Mouse (Mus musculus): ENCODE data around the gene Vdac2. TPM values are rescaled to one million over a fixed set of nuclear protein-coding genes. Genes with fewer than 3 reads are reported as not detected.

The Vdac2 gene
- polyA plus RNA-seq, 1 experiment = 183 TPM

DNA sequence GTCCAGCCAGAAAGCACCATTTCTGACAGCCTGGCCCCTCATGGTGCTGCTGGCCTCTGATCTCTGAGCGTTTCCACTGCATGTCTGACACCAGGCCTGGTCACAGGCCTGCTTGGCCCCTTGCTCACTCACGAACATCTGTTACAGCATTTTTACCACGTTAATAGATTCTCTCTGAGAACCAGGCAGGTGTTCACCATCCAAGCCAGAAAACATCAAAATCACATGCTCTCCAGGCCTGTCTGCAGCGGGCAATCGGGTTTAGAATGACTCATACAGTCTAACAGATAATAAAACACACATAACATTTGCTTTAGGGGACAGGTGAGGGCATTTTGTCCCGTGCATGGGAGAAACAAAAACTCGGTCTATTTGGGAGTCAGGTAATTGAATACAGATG is 41.3 kb downstream of the Vdac2 start:
- TF ChIP-seq POLR2A (IDR thresholded peaks at IDR 0.05; ENCODE audit: extremely low read depth, insufficient read depth, low read length) (no peak), CTCF (IDR thresholded peaks at IDR 0.05; ENCODE audit: extremely low read depth, insufficient read depth, low read length) (no peak)

DNA sequence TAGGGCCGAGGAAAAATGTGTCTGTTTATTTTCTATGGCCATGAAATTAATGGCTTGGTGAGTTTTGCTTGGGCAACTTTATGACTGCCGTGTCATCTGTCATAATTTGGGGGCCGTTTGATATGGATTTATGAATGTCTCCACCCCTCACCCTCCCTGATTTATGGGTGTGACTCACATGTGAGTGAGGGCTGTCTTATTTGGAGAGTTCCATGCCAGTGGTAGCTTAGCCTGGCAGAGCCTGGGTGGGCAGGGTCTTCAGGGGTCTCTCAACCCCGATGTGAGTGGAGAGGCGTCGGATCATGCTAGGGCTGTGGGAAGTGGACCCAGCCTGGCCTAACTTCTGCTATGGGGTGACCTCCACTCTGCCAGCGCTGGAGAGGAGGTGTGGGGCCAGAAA is 41.8 kb downstream of the Vdac2 start:
- Histone ChIP-seq H3K27ac (ENCODE audit: insufficient read depth, low read length) (no peak overlapping the region), H3K4me3 (ENCODE audit: insufficient read depth, low read length) (no peak overlapping the region), H3K4me1 (ENCODE audit: control insufficient read depth, insufficient read depth, low read length) (no peaks in the 10 kb centered on the region)
- TF ChIP-seq POLR2A (IDR thresholded peaks at IDR 0.05; ENCODE audit: extremely low read depth, insufficient read depth, low read length) (no peak), CTCF (IDR thresholded peaks at IDR 0.05; ENCODE audit: extremely low read depth, insufficient read depth, low read length) (no peak)

More for the DNA sequence above, 41.3 kb downstream of the Vdac2 start:
- Histone ChIP-seq H3K27ac (ENCODE audit: insufficient read depth, low read length) (no peak overlapping the region), H3K4me1 (ENCODE audit: control insufficient read depth, insufficient read depth, low read length) (no peaks in the 10 kb centered on the region), H3K4me3 (ENCODE audit: insufficient read depth, low read length) (no peak overlapping the region)

DNA sequence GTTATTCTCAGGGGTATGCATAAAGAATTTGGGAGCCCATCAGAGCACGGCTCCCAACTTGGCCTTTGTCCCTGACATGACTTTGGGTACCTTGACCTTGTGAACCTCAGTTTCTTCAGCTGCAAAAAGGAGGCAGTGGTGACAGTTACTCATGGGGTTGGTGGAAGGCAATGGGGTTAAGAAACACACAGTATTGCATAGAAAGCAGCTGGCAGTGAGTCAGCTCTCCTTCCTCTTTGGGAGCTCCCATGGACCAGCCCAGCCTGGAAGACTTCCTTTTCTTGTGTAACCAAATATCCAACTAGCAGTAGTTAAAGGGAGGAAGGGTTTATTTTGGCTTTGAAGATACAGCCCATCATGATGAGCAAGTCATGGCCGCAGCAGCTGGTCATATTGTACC is 65.4 kb downstream of the Vdac2 start:
- TF ChIP-seq CTCF (IDR thresholded peaks at IDR 0.05; ENCODE audit: extremely low read depth, insufficient read depth, low read length) = no peak
- no peak for TF ChIP-seq POLR2A (IDR thresholded peaks at IDR 0.05; ENCODE audit: extremely low read depth, insufficient read depth, low read length)
- H3K4me3 ChIP-seq (ENCODE audit: insufficient read depth, low read length) = no peak overlapping the region
- H3K4me1 ChIP-seq (ENCODE audit: control insufficient read depth, insufficient read depth, low read length) = no peaks in the 10 kb centered on the region
- no peak overlapping the region for H3K27ac ChIP-seq (ENCODE audit: insufficient read depth, low read length)

GRCm38 (mm10) chr14:21891581-21892340 is 66.7 kb downstream of the Vdac2 start:
- TF ChIP-seq CTCF (IDR thresholded peaks at IDR 0.05; ENCODE audit: extremely low read depth, insufficient read depth, low read length) (no peak), POLR2A (IDR thresholded peaks at IDR 0.05; ENCODE audit: extremely low read depth, insufficient read depth, low read length) (no peak)
- Histone ChIP-seq H3K4me3 (ENCODE audit: insufficient read depth, low read length) (no peak overlapping the region), H3K27ac (ENCODE audit: insufficient read depth, low read length) (no peak overlapping the region), H3K4me1 (ENCODE audit: control insufficient read depth, insufficient read depth, low read length) (no peaks in the 10 kb centered on the region)

- Histone ChIP-seq H3K27ac (ENCODE audit: insufficient read depth, low read length) (no peak overlapping the region), H3K4me3 (ENCODE audit: insufficient read depth, low read length) (no peak overlapping the region), H3K4me1 (ENCODE audit: control insufficient read depth, insufficient read depth, low read length) (no peaks in the 10 kb centered on the region)
- TF ChIP-seq POLR2A (IDR thresholded peaks at IDR 0.05; ENCODE audit: extremely low read depth, insufficient read depth, low read length) (no peak), CTCF (IDR thresholded peaks at IDR 0.05; ENCODE audit: extremely low read depth, insufficient read depth, low read length) (no peak)
Observed at GRCm38 (mm10) chr14:21892341-21892659, 67.3 kb downstream of the Vdac2 start.

Other genes with a start within 250 kb of the Vdac2 start
- gene Dupd1, start 110.7 kb upstream of the Vdac2 start, polyA plus RNA-seq (2012; rRNA removed) = 0.08 and 0.17 TPM in 2 replicates
- gene Samd8, start 74.7 kb upstream of the Vdac2 start, polyA plus RNA-seq (2012; rRNA removed) = 32.8 and 36.1 TPM in 2 replicates
- gene Dusp13, start 74.1 kb upstream of the Vdac2 start, polyA plus RNA-seq (2012; rRNA removed) = 1.5 and 1.9 TPM in 2 replicates
- 30.2 and 31.6 TPM in 2 replicates for gene Comtd1, start 23.7 kb downstream of the Vdac2 start, polyA plus RNA-seq (2012; rRNA removed)
- gene Zfp503, start 164.4 kb downstream of the Vdac2 start, polyA plus RNA-seq (2012; rRNA removed) = 1.4 and 1.9 TPM in 2 replicates
- gene Lrmda, start 194.5 kb downstream of the Vdac2 start, polyA plus RNA-seq (2012; rRNA removed) = 0.28 and 0.65 TPM in 2 replicates